Mouse (Mus musculus) embryonic fibroblast, embryonic 13.5 days (primary cell): ENCODE results near the gene Pcdh9.

Source experiments
- CTCF ChIP-seq: IDR thresholded peaks from 2 replicates; pipeline ENCODE4 v1.5.1; 2011; ENCODE audit warnings: mild to moderate bottlenecking, control low read depth, low read length, moderate library complexity, borderline replicate concordance; ENCODE audit not compliant: insufficient read depth
- POLR2A ChIP-seq: IDR thresholded peaks from 2 replicates; pipeline ENCODE4 v1.6.1; 2011; ENCODE audit warnings: low read depth, mild to moderate bottlenecking, control low read depth, low read length, moderate library complexity

DNA sequence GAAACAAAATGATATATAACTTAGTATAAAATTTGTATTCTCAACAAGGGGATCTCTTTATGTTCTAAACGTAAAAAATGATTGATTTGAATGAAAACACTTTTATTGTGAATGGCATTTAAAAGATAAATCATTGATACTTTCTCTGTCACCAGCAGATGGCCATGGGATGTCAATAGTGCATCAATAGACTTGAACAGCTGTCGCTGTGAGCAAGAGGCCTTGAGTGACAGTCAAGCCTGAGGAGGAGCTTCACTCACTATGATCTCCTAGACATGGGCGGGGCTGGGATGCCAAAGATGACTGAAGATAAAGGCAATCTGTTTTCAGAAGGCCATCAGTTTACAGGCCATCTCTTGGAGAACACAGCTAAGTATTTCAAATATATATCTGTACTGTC is 650.2 kb downstream of the Pcdh9 start:
- TF ChIP-seq CTCF: no peak
- TF ChIP-seq POLR2A: no peak
